Mouse (Mus musculus): ENCODE data around the gene Gps1. TPM values are rescaled to one million over a fixed set of nuclear protein-coding genes. Genes with fewer than 3 reads are reported as not detected.
"Not testable (repeated sequence)": the region's sequence is repeated elsewhere in the genome, so short reads cannot be mapped to it uniquely, and the experiment has no call there.

Gps1 gene
- total RNA-seq, 2 experiments from 2014 or later = 50.3 to 53.0 TPM

DNA sequence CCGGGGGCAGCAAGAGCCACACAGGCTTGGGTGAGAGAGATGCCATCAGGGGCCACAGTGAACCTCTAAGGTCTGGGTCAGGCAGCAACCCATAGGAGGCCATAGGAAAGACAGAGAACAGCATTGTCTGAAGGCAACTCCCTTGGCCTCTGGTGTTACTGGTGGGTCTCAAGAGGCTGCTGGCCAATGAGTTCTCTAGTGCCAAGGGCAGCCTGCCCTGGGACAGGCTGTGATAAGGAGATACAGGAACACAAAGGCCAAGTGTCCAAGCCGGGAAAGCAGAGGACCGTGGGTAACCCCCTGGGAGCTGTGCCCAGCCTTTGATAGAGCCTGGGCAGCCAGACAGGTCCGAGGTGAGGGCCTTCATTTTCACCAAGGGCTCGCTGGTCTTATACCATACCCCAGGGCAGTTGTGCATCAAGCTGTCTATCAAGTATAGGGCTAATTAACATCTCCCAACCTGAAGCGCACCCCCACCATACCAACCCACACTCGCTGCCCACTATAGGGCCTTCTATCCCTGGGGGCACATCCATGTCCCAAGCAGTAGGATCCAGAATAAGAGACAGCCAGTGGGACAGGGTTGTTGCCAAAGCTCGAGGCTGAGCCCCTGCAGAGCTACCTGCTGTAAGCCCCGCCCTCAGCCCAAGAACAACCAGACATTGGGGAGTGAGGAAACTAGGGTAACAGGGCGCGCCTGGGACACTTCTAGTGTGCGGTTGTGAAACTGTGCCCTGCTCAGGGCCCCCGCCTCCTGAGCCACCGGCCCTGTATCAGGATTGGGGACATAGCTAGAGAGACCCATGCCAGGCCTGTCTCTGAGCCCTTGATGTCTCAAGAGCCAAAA is 37.2 kb downstream of the Gps1 start:
- no peak for DNase-seq

DNA sequence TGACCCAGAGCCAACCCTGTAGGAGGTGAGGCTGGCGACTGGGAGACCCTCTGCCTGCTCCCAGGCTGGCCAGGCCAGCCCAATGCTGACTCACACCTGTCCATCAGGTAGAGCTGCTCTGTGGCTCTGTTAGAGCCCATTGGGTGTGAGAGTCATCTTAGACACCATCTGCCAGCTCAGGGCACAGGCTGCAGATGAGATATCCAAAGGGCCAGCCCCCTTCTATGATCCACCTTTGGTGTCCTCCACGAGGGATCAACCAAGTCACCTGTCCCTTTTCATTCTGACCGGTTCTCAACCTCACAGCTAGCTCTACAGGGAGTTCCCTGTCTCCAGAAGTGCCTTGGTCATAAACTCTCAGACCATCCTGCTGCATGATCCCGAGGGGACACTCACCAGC is 38.2 kb downstream of the Gps1 start:
- no peak for DNase-seq

DNA sequence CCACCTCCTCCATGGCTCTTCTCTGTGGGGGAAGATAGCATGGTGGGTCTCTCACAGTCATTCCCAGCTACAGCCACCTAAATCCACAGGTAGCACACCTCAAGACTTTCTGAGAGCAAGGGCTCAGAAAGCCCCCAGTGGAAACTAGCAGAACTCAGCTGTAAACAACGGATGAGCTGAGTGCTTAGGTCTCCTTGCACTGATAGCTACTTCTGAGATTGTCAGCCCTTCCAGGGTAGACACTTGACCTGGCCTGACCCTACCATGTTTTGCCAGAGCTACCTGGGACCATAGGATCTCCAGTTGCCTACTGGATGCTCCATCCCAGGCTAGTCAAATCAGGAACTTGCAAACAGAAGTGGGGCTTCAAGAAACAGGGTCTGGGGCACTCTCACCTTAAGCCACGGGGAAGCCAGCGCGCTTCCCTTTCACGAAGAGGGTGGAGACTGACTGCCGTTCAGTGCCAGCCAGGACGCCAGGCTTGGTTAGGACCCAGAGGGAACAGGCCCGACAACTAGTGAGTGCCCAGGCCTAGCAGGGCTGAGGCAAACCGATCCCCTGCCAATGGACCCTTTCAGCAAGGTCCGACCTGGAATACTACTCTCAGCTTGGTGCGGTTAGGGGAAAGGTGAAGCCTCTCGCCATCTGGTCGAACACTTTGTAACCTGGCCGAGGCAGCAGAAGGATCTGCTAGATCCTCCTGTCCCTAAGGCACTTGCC is 38.9 kb downstream of the Gps1 start:
- DNase-seq = no peak

DNA sequence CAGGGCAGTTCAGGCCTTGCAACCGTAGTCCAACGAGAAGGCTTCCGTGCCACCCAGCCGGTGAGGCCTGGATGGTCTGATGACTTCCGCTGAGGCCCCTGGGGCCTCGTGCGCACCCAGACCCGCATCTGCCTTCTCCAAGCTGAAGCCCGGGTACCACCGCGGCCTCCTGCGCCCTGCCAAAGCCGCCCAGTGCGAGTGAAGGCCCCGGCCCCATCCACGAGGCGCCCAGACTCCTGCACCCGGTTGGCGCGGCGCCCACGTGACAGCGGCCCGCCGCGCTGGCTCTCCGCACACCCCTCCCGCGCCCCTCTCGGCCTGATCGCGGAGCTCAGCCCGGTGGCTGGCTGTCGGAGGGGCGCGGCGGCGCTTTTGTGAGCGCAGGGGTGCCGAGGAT is 39.5 kb downstream of the Gps1 start:
- DNase-seq = no peak

DNA sequence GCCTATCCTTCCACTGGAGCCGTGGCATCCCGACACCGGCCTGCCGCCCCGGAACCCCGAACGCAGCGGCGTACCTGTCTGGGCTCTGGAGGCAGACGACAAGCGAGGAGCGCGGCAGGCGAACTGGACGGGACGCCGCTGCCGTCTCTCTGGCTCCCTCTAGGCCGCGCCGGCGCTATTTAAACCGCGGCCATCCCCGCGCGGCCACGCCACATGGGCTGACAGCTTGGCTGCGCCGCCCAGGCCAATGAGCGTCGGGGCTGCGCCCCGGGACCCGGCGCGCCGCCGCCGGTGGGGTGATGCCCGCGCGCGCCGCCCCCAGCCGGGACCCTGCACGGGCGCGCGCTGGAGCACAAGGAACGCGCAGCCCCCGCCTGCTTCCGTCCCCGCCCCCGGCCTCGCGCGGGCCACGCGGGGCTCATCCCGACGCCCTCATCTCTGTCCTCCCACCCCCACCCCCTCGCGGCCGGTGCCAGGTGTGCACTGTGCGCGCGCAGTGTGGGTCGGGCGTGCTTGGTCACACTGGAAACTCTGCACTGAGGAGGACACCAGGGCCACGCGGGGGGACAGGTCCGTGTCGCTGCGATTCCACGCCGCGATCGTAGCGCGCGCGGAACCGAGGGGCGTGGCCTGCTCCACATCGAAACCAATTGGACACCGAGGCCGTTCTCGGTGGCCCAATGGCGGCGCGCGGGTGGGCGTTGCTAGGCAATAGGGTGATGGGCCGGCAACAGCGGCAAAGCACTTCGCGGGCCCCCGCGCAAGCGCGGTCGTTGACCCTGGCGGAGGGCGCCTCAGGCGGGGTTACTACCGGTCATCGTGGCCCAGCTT is 40.1 kb downstream of the Gps1 start, which contains the start of gene Fasn:
Gene Fasn, minus strand, starts transcription at position 592 of the 831 bp plus-strand sequence.
- peak; percentile 96 for DNase-seq

DNA sequence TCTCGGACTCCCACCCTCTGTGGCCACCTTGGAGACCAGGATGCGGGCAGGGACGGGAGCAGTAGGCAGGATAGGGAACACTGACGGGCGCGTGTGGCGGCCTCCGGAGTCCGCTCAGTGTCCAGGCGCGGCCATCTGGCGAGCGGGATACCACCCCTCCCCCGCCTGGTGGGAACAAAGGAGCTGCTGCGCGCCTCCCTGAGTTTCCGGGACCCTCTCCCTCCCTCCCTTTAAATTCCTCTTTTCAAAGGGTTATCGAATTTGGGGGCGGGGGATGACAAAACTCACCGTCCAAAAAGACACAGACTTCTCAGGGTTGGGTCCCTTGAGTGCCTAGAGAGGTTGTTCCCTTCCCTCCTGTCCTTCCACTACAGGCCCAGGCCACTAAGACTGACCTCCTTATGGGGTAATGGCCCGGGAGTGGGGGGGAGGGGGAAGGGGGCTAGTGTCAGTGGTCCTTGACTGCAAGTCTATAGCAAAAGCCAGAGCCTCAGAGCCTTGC is 40.8 kb downstream of the Gps1 start:
- DNase-seq = no peak

DNA sequence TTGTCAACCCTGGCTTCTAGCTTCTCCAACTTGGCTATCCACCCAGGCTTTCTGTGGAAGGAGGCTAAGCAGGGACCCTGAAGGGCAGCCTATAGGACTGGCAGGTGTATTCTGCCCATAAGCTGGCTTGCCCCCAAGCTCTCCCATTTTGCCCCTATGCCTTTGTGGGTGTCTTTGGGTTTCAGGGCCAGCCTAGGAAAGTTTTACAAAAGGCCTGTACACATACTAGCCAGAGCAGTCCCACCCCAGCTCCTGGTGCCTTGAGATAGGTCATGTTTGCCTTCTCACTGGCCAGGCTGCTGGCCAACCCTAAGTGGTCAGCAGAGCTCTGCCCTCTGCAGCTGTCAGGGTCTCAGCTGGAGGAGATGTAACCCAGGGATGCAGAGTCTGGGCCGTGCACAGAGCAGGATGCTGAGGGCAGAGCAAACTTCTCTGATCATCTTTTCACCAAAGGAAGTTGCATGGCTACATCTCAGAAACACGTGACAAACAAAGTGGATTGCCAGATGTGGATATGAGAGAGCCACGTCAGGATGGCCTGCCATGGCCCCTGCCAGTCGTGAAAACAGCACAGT is 41.3 kb downstream of the Gps1 start:
- no peak for DNase-seq

DNA sequence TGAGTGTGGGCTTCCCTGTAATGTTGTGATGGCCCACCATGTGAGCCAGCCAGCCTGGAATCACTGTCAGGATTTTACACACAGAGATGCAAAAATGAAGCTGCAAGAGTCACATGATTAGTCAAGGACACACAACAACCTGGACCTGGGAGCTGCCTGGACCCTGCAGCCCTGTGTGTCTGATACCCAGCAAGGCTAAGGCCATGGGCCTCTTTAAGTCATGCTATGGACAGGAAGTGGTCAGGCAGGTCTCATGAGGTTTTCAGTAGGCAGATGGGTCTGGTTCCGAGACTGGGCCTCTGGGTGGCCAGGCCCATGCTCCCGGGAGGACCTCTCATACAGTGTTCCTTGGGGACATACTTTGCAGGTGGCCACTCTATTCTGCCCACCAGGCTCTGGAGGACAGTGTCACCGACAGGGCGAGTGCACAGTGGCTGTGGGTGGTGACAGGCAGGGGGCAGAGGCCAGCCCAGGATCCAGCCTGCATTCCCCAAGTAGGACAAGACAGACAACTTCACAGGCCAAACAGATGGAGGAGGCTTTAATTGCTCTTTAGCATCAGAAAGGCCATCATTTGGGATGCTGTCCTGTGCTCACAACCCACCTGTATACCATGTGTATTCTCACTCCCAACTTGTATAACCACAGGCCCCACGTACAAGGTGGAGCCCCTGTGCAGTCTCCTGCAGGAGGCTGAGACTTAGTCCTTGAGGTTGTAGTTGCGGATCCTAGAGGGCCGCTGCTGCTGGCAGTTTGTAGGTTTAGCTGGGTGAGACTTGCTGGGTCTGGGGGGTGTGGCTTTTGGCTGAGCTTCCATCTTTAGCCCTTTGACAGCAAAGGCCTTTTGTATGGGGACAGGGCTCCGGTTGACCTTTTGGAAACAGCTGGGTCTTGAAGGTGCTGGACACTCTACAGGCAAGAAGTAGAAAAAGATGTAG is 42.2 kb downstream of the Gps1 start:
- DNase-seq = no peak

DNA sequence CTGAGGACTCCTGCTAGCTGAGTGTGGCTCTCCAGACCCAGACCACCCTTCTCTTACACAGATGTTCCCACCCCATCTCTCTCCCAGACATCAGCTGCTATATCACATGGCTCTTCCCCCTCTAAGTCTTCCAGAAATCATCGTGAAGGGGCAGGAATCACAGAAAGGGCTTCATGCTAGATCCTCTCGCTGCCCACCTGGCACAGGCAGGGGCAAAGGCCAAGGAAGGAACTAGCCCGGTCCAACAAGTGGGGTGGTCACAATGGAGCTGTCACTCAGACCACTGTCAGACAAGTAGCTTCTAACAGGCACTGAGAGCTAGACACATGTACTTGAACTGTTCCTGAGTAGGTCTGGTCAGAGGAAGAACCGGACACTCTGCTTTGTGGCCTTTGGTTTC is 44.3 kb downstream of the Gps1 start:
- DNase-seq = no peak

DNA sequence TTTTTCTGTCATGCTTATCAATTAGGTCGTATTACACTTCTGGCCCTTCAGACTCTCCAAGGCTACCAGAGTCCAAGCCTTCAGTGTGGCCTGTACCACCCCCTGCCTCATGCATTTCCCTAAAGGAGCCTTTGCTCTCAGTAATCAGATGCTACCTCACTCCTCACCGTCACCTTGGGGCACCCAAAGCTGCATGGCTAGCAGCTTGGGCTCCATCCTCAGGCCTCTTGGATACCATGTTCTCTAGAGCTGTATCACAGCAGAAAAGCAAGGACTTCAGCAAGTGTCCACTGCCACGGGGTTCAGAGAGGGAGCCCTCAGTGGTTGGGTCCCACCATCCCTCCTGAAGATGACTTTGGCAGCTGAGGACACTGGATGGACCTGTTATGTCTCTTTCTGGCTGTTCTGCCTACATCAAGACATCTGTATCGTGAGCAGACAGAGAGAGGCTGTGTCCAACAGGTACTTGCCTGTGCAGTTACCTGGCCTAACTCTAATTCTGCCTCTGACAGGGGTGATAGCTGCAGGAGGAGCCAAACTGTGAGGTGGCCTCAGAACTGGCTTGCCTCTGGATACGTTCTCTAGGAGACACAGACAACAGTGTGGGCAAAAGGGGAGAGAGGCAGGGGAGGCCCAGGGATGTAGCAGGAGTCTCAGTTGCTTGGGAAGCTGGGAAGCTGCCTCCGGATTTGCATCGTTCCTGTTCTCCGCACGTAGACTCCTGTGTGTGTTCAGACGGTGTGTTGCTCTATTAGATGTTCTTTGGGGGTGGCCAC is 45.9 kb downstream of the Gps1 start:
- DNase-seq = no peak

DNA sequence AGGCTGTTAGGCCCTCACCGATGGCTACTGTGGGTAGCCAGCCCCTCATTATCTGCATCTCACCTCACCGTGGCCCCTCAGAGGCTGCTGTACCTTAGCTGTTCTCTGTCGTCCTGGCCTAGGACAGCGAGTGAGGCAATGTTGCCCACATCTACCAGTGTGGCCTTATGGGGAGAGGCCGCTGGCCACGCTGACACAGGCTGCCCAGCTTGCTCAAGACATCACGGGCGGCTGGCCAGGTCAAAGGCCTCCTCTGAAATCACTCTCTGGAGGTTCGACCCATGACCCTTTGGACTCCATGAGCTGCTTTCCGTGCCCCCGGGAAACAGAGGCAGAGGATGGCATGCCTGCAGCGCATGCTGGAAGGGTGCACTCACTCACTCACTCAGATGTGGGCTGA is 46.6 kb downstream of the Gps1 start:
- DNase-seq = no peak

DNA sequence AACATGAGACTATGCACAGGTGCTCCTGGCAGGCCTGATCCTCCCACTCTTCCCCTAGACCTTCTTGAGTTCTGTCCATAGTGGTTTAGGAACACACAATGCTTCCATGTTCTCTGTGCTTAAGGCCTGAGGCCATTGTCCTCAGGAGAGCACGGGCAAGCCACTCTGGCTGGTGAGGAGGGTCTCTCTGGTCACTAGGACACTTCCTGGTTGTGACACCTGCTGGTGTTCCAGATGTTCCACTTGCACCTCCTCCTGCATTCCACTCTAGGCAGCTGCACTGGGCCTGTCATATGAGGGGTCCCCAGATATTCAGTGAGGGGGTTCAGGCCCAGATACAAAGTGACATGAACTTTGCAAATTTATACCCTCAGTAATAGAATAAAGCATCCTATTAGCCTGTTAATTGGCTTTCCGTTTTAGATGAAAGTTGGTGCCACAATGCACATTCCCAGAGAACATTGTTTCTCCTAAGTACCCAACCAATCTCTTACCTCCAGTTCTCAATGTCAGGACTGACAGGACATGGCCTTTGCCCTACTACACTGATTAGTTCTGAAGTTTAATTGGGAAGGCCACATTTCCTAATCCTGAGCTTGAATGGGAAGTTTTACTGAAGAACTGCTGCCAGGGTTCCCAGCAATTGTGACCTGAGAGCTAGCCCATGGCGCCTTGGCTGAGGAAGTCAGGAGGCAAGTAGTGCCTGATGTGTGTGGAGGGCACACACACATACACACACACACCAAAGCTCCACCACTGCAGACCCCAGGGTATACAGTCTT is 47.8 kb downstream of the Gps1 start:
- DNase-seq = no peak

DNA sequence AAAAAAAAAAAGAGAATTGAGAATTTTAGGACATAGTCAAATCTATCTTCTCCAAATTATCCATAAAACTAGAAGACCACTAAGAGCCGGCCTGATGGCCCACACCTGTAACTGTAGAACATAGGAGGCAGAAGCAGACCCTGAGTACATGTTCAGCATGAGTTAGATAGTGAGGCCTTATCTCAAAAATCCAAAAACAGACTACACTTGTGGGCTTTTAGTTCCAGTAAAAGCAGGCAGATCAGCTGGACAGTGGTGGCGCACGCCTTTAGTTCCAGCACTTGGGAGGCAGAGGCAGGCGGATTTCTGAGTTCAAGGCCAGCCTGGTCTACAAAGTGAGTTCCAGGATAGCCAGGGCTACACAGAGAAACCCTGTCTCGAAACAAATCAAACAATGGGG is 48.9 kb downstream of the Gps1 start:
- not testable (repeated sequence) for DNase-seq

DNA sequence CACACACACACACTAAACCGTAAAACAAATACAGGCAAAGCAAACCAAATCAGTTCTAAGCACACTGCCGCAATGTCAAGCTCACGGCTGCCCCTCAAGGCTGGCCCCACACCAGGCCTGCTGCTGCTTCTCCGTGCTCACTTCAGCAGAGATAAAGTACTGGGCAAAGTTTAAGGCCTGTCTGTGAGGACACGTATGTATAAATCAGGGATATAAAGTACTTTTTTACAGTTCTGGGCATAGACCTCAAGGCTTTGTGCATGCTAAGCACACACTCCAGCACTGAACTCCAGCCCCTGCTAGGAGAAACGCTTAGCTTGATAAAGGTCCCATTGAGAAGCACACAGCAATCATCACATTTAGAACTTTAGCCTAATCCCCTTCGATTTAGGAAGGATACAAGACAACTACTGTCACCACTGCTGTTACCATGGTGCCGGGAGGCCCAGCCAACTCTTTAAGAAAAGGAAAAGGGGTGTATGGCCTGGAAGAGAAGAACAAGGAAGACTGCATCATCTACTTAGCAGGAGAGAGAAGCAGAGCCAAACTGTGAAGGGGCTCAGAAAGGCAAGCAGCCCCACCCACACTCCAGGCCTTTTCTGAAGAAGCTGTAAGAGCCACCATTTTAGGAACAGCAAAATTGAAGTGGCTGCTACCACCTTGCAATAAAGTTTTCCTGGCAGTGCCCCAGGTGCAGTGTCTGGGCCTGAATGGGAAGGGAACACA is 49.6 kb downstream of the Gps1 start:
- DNase-seq = no peak

Measured in gastrocnemius, postnatal 25 days (tissue).